Mouse (Mus musculus) forebrain, embryonic 14.5 days (tissue): Measurements from ENCODE around the gene Rsph14. TPM values are rescaled to one million over a fixed set of nuclear protein-coding genes. Genes with fewer than 3 reads are reported as not detected.

Experiments used
- ATAC-seq: fragments of 200-750 bp; cut with Nextera tagmentation; 2 replicates; pipeline ENCODE4 v1.8.0; 2017; ENCODE audit warnings: mild to moderate bottlenecking, moderate library complexity
- DNase-seq: peaks from one replicate; pipeline ENCODE4 v3.0.0-alpha.2; 2015; ENCODE audit warnings: low spot score
- H3K27ac ChIP-seq: fragments of 300-500 bp; sonication (generic); 2 replicates; pipeline ENCODE4 v1.5.1; 2014; ENCODE audit warnings: low read depth, mild to moderate bottlenecking, control low read depth, low read length, moderate library complexity
- H3K27me3 ChIP-seq: fragments of 300-500 bp; sonication (generic); replicated peaks from 2 replicates; pipeline ENCODE4 v1.6.1; 2014; ENCODE audit warnings: low read length, control low read depth, mixed read lengths; ENCODE audit not compliant: control insufficient read depth, insufficient read depth
- H3K36me3 ChIP-seq: fragments of 300-500 bp; sonication (generic); 2 replicates; pipeline ENCODE4 v1.6.1; 2014; ENCODE audit warnings: low read length, control low read depth; ENCODE audit not compliant: control insufficient read depth, insufficient read depth
- H3K4me1 ChIP-seq: fragments of 300-500 bp; sonication (generic); 2 replicates; pipeline ENCODE4 v1.6.1; 2014; ENCODE audit warnings: antibody characterized with exemption, low read length, control low read depth; ENCODE audit not compliant: control insufficient read depth, insufficient read depth
- H3K4me2 ChIP-seq: fragments of 300-500 bp; sonication (generic); 2 replicates; pipeline ENCODE4 v1.6.1; 2014; ENCODE audit warnings: mild to moderate bottlenecking, control low read depth, low read length
- H3K4me3 ChIP-seq: fragments of 300-500 bp; sonication (generic); 2 replicates; pipeline ENCODE4 v1.5.1; 2014; ENCODE audit warnings: low read depth, low read length, control low read depth
- H3K9ac ChIP-seq: fragments of 300-500 bp; sonication (generic); 2 replicates; pipeline ENCODE4 v1.6.1; 2014; ENCODE audit warnings: mild to moderate bottlenecking, low read length, control low read depth, moderate library complexity
- H3K9me3 ChIP-seq: fragments of 300-500 bp; sonication (generic); replicated peaks from 2 replicates; pipeline ENCODE4 v1.6.1; 2016; ENCODE audit warnings: low read length, control low read depth, mixed read lengths; ENCODE audit not compliant: control insufficient read depth
- WGBS: fragments of 180-500 bp; shearing (Covaris S2); extraction: QIAGEN DNeasy Blood & Tissue Kit; methylation state at CpG from one replicate; pipeline ENCODE4 v1.1.7; 2014; 5-methylcytosine and 5-hydroxymethylcytosine counted together
- polyA plus RNA-seq: library from polyadenylated mRNA; unstranded; fragments of >200 nt; fragmentation: Nextera tagmentation; extraction: Ambion mirVana; gene quantifications from 2 replicates; pipeline ENCODE4 v1.2.1, GENCODE M21; 2014

The Rsph14 gene
- polyA plus RNA-seq, 1 experiment from 2014 or later = not detected

DNA sequence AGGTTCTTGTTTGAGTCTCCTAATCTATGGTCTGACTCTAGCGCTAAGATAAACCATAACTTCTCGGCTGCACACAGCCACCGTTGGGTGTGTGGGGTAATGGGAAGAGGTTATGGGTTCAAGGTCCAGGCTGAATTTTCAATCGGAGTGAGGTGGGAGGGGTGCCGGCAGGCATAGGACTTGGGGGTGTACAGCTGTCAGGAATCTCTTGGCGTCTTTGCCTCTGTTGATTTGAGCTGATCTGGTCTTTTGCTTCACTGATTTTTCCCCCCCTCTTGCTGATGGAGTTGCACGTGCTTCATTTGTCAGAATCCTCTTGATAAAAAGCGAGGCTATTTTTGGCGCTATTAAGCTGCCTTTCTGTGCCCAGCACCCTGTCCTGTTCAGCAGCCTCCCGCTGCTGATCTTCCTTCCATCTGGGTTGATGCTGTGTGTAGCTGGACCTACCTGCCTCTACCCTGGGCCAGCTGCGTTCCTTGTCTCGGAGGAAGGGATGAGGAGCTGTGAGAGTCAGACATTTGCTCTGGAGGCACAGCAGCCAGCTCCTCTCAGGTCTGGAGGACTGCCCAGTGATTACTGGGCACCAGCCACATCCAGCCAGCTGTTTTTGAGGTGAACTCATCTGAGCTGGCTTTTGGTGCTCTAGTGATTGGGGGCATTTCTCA is 31.0 kb upstream of the Rsph14 start:
- no peaks in the 10 kb centered on the region for H3K36me3 ChIP-seq
- H3K9ac ChIP-seq = peak overlapping the region; percentile 55
- 50% methylated on average over 12 of the region's 12 CpGs for WGBS
- ATAC-seq (no peak), DNase-seq (peak; percentile 24)
- H3K27me3 ChIP-seq = no peaks in the 10 kb centered on the region
- no peaks in the 10 kb centered on the region for H3K9me3 ChIP-seq
- H3K4me2 ChIP-seq = peak overlapping the region; percentile 93
- H3K4me3 ChIP-seq = peak overlapping the region; percentile 92
- peaks cover 44% of the 10 kb centered on the region for H3K4me1 ChIP-seq
- peak overlapping the region; percentile 36; the same call in 1 of the 2 replicates for H3K27ac ChIP-seq

- H3K9ac ChIP-seq = peak overlapping the region; percentile 86
- no peaks in the 10 kb centered on the region for H3K27me3 ChIP-seq
- DNase-seq (no peak), ATAC-seq (no peak)
- H3K4me1 ChIP-seq = peaks cover 44% of the 10 kb centered on the region
- H3K4me2 ChIP-seq = peak overlapping the region; percentile 93
- no peaks in the 10 kb centered on the region for H3K36me3 ChIP-seq
- no peaks in the 10 kb centered on the region for H3K9me3 ChIP-seq
- H3K4me3 ChIP-seq = peak overlapping the region; percentile 92
- H3K27ac ChIP-seq = no peak overlapping the region
- WGBS = 56% methylated on average over 6 of the region's 6 CpGs
Observed at GRCm38 (mm10) chr10:75062621-75063020, 30.2 kb upstream of the Rsph14 start.

GRCm38 (mm10) chr10:75062189-75062561 is 29.8 kb upstream of the Rsph14 start:
- H3K4me1 ChIP-seq = peaks cover 44% of the 10 kb centered on the region
- no peaks in the 10 kb centered on the region for H3K36me3 ChIP-seq
- H3K4me2 ChIP-seq = peak overlapping the region; percentile 93
- H3K9ac ChIP-seq = peak overlapping the region; percentile 86
- peak overlapping the region; percentile 92 for H3K4me3 ChIP-seq
- DNase-seq (peak; percentile 59), ATAC-seq (no peak)
- H3K9me3 ChIP-seq = no peaks in the 10 kb centered on the region
- 5% methylated on average over 6 of the region's 6 CpGs for WGBS
- H3K27me3 ChIP-seq = no peaks in the 10 kb centered on the region
- no peak overlapping the region for H3K27ac ChIP-seq

GRCm38 (mm10) chr10:75061341-75062188 is 29.2 kb upstream of the Rsph14 start:
- peaks cover 44% of the 10 kb centered on the region for H3K4me1 ChIP-seq
- peak overlapping the region; percentile 86 for H3K9ac ChIP-seq
- 1% methylated on average over 71 of the region's 71 CpGs for WGBS
- H3K36me3 ChIP-seq = no peaks in the 10 kb centered on the region
- peak; percentile 22 for DNase-seq
- no peak for ATAC-seq
- peak overlapping the region; percentile 87; the same call in 1 of the 2 replicates for H3K27ac ChIP-seq
- peak overlapping the region; percentile 93 for H3K4me2 ChIP-seq
- H3K27me3 ChIP-seq = no peaks in the 10 kb centered on the region
- H3K9me3 ChIP-seq = no peaks in the 10 kb centered on the region
- peak overlapping the region; percentile 92 for H3K4me3 ChIP-seq

GRCm38 (mm10) chr10:75060843-75061235 is 28.5 kb upstream of the Rsph14 start:
- Histone ChIP-seq H3K4me3 (peak overlapping the region; percentile 92), H3K9me3 (no peaks in the 10 kb centered on the region), H3K36me3 (no peaks in the 10 kb centered on the region), H3K9ac (peak overlapping the region; percentile 86), H3K27me3 (no peaks in the 10 kb centered on the region), H3K4me2 (peak overlapping the region; percentile 93), H3K27ac (peak overlapping the region; percentile 87), H3K4me1 (peaks cover 47% of the 10 kb centered on the region)
- DNase-seq (peak; percentile 40), ATAC-seq (peak; percentile 45)
- WGBS = under 1% methylated on average over 32 of the region's 48 CpGs

GRCm38 (mm10) chr10:75060217-75060842 is 27.9 kb upstream of the Rsph14 start, which contains the start of gene Bcr:
Bcr (plus strand) TSS chr10:75060592.
- H3K27ac ChIP-seq = peak within 1 kb of the TSS; percentile 87
- ATAC-seq (peak; percentile 89), DNase-seq (peak; percentile 88)
- H3K4me3 ChIP-seq = peak within 1 kb of the TSS; percentile 92
- peak within 1 kb of the TSS; percentile 93 for H3K4me2 ChIP-seq
- H3K9me3 ChIP-seq = no peaks in the 10 kb centered on the region
- H3K36me3 ChIP-seq = no peaks in the 10 kb centered on the region
- H3K4me1 ChIP-seq = peaks cover 43% of the 10 kb centered on the region
- H3K9ac ChIP-seq = peak within 1 kb of the TSS; percentile 86
- H3K27me3 ChIP-seq = no peaks in the 10 kb centered on the region
- under 1% methylated on average over 36 of the region's 73 CpGs for WGBS

GRCm38 (mm10) chr10:75059396-75059795 is 27.0 kb upstream of the Rsph14 start:
- H3K27ac ChIP-seq = no peak overlapping the region
- peak; percentile 88 for DNase-seq
- no peaks in the 10 kb centered on the region for H3K36me3 ChIP-seq
- peak; percentile 35; the same call in 1 of the 2 replicates for ATAC-seq
- H3K9ac ChIP-seq = no peak overlapping the region
- under 1% methylated on average over 11 of the region's 11 CpGs for WGBS
- H3K4me1 ChIP-seq = peaks cover 37% of the 10 kb centered on the region
- no peak overlapping the region for H3K4me3 ChIP-seq
- peak overlapping the region; percentile 93 for H3K4me2 ChIP-seq
- H3K27me3 ChIP-seq = no peaks in the 10 kb centered on the region
- H3K9me3 ChIP-seq = no peaks in the 10 kb centered on the region

DNA sequence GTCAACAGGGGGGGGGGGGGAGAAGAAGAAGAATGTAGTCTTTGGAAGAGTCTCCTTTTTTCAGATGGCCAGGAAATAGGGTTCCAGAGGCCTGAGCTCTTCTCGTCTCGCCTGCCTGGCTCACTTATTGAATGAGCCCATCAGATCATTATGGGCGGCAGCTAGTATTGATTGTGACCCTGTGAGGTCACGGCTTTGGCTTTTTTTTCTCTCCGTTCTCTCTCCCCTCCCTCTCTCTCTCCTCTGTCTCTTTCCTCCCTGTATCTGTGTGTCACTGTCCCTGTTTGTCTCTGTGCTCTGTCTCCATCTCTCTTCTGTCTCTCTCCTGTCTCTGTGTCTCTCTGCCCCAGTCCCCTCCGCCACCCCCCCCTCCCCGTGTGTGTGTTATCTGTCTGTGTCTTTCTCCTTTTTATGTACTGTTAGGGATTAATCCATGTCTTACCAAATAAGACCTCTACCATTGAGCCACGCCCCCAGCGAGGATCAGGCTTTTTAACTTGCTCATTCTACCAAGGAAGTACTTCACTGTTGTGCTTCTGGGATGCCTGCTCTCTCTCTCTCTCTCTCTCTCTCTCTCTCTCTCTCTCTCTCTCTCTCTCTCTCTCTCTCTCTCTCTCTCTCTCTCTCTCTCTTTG is 26.5 kb upstream of the Rsph14 start:
- Histone ChIP-seq H3K4me3 (no peak overlapping the region), H3K27me3 (no peaks in the 10 kb centered on the region), H3K9me3 (no peaks in the 10 kb centered on the region), H3K4me1 (peaks cover 32% of the 10 kb centered on the region), H3K4me2 (peak overlapping the region; percentile 3; the same call in 1 of the 2 replicates), H3K36me3 (no peaks in the 10 kb centered on the region), H3K9ac (no peak overlapping the region), H3K27ac (no peak overlapping the region)
- 12% methylated on average over 9 of the region's 9 CpGs for WGBS
- DNase-seq (peak; percentile 29), ATAC-seq (no peak)
